Mouse (Mus musculus): ENCODE results near the gene Ccdc91. TPM values are rescaled to one million over a fixed set of nuclear protein-coding genes. Genes with fewer than 3 reads are reported as not detected.

The Ccdc91 gene
- polyA plus RNA-seq, 2 experiments from 2014 or later, result 6.9 to 7.5 TPM

Other genes starting within 250 kb of the Ccdc91 start
- gene Pthlh, start 211.6 kb upstream of the Ccdc91 start, polyA plus RNA-seq (2017; shearing (Covaris generic)), result not detected

Data from activated CD4-positive, CD25-positive, alpha-beta regulatory T cell, adult 4 months (primary cell).